Mouse (Mus musculus) liver, adult (tissue): Measurements from ENCODE around the gene Ndufv3.

Source experiments
- GATA4 ChIP-seq: IDR thresholded peaks from 2 replicates; pipeline ENCODE4 v1.6.1; 2014; ENCODE audit warnings: mild to moderate bottlenecking, low read length; ENCODE audit not compliant: insufficient replicate concordance

Gene Ndufv3

GRCm38 (mm10) chr17:31502261-31502927 is 17.5 kb upstream of the Ndufv3 start:
- TF ChIP-seq GATA4 = no peak

DNA sequence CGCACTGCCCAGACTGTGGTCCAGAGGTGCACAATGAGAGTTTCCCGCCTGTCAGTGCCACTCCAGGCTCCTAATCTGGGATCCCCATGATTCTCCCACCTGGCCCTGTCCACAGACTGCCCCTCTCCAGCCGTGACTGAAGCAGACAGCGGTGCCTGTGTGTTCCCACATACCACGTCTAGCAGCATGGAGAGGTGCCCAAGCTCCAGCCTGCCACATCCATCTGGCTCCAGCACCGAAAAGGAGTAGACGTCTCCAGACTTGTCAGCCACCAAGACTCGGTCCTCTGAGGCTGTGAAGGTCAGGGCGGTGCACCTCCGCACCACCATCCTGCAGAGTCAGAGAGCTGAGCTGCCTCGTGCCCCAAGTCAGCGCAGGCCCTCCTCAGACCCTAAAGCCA is 16.6 kb upstream of the Ndufv3 start:
- TF ChIP-seq GATA4 = no peak

DNA sequence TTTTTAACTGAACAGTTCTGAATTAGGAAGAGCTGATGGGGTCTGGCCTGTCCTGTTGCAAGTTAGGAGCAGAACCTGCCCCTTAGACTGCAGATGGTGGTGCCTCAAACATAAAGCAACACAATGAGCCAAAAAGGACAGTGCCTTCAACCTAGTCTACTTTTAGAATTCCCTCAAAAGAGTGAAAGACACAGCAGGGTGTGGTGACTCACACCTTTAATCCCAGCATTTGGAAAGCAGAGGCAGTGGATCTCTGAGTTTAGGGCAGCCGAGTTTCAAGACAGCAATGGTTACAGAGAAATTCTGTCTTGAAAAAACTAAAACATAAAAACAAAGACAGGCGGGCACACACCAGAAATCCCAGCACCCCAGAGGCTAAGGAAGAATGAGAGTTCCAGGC is 16.0 kb upstream of the Ndufv3 start:
- no peak for TF ChIP-seq GATA4

DNA sequence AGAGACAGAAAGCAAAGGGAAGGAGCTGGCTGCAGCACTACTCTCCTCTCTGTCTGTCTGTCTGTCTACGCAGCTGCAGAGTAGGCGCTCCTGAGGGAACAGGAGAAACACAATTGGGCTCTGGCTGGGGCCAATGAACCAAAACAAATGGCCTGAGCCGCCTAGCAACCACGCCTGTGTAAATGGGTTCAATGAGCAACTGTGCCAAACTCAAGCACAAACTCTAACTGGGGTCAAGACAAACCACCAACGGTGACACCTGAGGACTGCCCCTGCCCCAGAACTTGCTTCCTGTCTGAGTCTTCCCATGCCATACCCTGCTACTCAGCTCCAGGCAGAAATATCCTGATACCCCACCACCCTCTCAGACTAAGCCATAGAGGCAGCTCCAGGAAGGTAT is 14.9 kb upstream of the Ndufv3 start:
- no peak for TF ChIP-seq GATA4

- no peak for TF ChIP-seq GATA4
Observed at GRCm38 (mm10) chr17:31506282-31506681, 13.6 kb upstream of the Ndufv3 start.

DNA sequence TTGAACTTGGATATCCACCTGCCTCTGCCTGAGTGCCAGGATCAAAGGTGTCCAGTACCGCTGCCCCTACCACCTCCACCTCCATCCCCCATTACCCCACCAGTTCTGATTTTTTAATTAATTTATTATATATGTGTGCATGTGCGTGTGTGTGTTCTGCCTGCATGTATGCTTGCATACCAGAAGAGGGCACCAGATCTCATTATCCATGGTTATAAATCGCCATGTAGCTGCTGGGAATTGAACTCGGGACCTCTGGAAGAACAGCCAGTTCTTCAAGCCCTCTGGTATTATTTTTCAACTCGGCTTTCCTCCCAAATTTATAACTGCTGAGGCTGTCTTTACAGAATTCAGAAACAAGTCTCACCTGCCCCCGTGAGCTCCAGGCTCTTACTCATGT is 9.0 kb upstream of the Ndufv3 start:
- TF ChIP-seq GATA4 = no peak

GRCm38 (mm10) chr17:31511792-31512495 is 8.0 kb upstream of the Ndufv3 start:
- TF ChIP-seq GATA4 = peak; percentile 56; the same call in 1 of the 2 replicates

DNA sequence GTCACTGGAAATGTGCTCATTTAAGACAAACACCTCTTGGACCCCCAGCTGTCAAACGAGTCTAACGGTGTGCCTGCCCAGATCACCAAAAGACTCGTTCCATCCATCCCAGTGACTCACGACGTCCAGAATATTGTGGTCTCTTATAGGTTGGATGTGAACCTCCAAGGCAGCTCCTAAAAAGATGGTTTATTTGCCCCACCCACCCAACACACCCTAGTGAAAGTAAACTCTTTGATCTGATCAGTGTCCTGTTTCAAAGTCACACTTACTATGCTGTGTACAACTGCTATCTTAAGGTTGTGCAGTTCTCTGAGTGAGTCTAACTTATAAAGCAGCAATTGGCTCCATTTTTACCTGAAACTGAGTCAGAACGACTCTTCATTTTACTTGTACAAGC is 7.3 kb upstream of the Ndufv3 start:
- TF ChIP-seq GATA4 = no peak

GRCm38 (mm10) chr17:31514696-31515095 is 5.2 kb upstream of the Ndufv3 start:
- no peak for TF ChIP-seq GATA4

DNA sequence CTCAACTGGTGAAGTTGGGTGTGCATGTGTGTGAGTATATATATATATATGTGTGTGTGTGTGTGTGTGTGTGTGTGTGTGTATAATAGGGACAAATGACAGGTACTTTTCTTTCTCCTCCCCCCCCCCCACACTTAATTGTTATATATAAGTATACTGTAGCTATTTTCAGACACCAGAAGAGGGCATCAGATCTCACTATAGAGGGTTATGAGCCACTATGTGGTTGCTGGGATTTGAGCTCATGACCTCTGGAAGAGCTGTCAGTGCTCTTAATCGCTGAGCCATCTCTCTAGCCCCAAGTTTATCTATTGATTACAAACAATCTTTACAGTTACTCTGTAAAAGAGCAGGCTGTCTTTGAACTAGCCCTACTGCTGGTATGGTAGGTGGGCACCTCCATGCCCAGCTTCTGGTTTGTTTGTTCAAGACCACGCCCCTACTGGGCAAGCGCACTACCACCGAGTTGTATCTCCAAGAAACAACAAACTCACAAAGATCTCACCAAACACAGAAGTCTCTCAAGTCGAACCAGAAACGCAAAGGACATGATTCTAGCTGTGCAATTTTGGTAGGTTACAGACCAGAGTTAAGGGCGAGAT is 470 bp upstream of the Ndufv3 start:
- TF ChIP-seq GATA4 = no peak

DNA sequence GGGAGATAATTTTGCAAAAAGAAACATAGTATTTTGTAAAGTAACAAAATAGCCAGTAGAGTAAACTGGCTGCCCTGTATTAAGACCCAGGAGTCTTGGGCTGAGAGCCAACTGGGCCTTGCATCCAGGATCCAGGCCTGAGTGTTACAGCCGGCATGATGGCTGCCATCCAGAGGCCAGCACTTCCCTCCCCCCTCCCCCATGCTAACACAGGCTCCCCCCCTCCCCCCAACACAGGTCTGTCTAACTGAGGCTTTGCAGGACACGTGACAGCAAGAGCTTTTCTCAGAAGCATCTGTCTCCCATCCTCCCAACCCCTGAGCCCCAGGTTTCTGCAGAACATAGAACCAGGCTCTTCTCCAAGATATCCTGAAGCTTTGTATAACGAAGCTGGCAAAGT is 980 bp downstream of the Ndufv3 start:
- no peak for TF ChIP-seq GATA4

DNA sequence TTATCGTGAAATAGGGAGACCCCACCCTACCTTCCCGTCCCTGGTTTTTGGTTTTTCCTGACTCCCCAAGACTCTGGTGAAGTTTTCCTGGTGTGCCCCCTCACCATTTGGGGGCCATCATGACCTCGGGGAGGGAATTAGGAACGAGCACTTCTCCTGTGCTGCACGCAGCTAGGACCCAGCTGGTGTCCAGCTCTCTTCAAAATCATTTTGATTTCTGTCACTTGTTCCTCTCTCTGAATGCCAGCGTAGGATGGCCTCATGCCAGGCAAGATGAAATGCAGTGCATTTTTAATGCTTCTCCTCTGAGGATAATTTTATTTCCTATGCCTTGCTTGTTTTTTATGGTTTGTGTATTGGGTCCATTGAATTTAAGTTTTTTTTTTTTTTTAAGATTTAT is 2.0 kb downstream of the Ndufv3 start:
- TF ChIP-seq GATA4 = no peak

DNA sequence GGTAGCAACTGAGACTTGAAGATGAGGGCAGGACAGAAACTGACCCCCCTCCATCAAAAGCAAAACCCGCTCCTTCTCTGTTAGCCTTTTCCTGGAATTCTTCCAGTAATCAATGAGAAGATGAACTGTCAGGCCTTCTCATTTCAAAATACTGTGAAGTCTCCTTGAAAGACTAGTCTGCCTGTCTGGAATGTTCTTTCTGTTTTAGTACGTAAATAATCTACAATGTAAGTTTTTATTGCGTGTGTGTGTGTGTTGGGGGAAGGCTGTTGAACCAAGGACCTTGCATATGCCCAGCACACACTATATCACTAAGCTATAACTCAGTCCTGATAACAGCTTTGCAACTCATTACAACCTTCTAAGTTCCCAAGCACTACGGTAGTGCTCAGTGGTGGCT is 5.2 kb downstream of the Ndufv3 start:
- TF ChIP-seq GATA4 = no peak

DNA sequence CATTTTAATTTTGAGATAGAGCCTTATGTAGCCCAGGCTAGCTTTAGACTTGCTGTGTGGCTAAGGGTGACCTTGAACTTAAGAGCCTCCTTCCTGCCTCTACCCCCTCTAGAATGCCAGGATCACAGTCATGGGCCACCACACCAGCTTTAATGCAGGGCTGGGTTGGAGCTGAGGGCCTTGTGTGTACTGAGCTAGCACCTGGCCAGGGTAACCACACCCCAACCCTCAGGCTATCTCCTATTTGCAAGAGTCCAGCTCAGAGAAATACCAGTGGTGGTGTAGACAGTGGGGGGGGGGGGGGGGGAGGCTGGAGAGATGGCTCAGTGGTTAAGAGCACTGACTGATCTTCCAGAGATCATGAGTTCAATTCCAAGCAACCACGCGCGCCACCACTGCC is 5.9 kb downstream of the Ndufv3 start:
- TF ChIP-seq GATA4 = no peak

GRCm38 (mm10) chr17:31529314-31529713 is 9.4 kb downstream of the Ndufv3 start:
- TF ChIP-seq GATA4 = no peak

- no peak for TF ChIP-seq GATA4
Observed at GRCm38 (mm10) chr17:31531441-31532158, 11.7 kb downstream of the Ndufv3 start.

GRCm38 (mm10) chr17:31535358-31535757 is 15.4 kb downstream of the Ndufv3 start:
- no peak for TF ChIP-seq GATA4
